Mouse (Mus musculus) left cerebral cortex, adult 2 months (tissue): ENCODE measurements around the gene Ect2l. TPM values are rescaled to one million over a fixed set of nuclear protein-coding genes. Genes with fewer than 3 reads are reported as not detected.
"Not testable (repeated sequence)": the region's sequence is repeated elsewhere in the genome, so short reads cannot be mapped to it uniquely, and the experiment has no call there.

Experiments
- DNase-seq, 2 experiments: peaks; one replicate each; pipeline ENCODE4 v3.0.0; 2021 to 2022; ENCODE audit warnings: low spot score in 2 of 2, mixed read lengths in 1 of 2; ENCODE audit errors: extremely low spot score in 1 of 2
- H3K27ac ChIP-seq: fragments of 200-600 bp; 2 replicates; pipeline ENCODE4 v1.8.1; 2022
- H3K4me3 ChIP-seq: fragments of 200-600 bp; 2 replicates; pipeline ENCODE4 v1.8.1; 2022
- CTCF ChIP-seq: fragments of 200-600 bp; IDR thresholded peaks from 2 replicates; pipeline ENCODE4 v1.8.1; 2022; ENCODE audit warnings: antibody characterized with exemption, mild to moderate bottlenecking, moderate library complexity
- intact Hi-C: fragments of 180-260 bp; cut with DNase I; formaldehyde crosslinking; loops from one replicate; pipeline ENCODE4 v1.15.1; 2025
- total RNA-seq, 2 experiments: library from RNA; stranded (reverse); gene quantifications; 2 replicates each; pipeline ENCODE4 v1.2.3; 2021

Ect2l gene
- total RNA-seq, 2 experiments from 2014 or later, result 0.11 to 0.63 TPM

GRCm38 (mm10) chr10:18188564-18188963 lies 22.1 kb downstream of the Ect2l start:
- no peak for DNase-seq
- Histone ChIP-seq H3K4me3 (no peak overlapping the region), H3K27ac (no peak overlapping the region)
- TF ChIP-seq CTCF, result no peak
- intact Hi-C loops, result no loop called here

- intact Hi-C loops, result no loop called here
- no peak for DNase-seq
- no peak overlapping the region for H3K4me3 ChIP-seq
- H3K27ac ChIP-seq, result no peak overlapping the region
- TF ChIP-seq CTCF, result no peak
Observed at GRCm38 (mm10) chr10:18182246-18182645, 28.4 kb downstream of the Ect2l start.

GRCm38 (mm10) chr10:18177304-18177703 lies 33.4 kb downstream of the Ect2l start:
- intact Hi-C loops, result no loop called here
- Histone ChIP-seq H3K27ac (no peak overlapping the region), H3K4me3 (no peak overlapping the region)
- no peak for TF ChIP-seq CTCF
- DNase-seq, result no peak

DNA sequence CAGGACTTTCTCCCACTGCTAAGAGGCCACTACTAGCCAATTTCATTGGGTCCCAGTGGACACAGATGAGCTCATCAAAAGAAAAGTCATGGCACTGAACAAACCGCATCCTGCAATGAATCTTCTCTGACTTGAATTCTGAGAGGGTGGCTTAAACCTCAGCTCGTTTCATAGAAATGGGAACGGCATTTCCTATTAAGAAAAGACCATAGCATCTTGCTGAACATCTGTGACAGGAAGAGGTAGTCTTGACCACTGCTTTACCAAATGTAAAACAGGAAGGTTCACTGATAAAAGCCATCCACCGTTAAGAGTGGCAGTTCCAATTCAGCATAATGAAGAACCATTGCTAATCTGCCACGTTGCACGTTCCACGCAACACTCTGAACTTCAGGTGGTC lies 34.0 kb downstream of the Ect2l start:
- intact Hi-C loops, result no loop called here
- H3K27ac ChIP-seq, result no peak overlapping the region
- TF ChIP-seq CTCF, result no peak
- no peak overlapping the region for H3K4me3 ChIP-seq
- DNase-seq, result no peak

DNA sequence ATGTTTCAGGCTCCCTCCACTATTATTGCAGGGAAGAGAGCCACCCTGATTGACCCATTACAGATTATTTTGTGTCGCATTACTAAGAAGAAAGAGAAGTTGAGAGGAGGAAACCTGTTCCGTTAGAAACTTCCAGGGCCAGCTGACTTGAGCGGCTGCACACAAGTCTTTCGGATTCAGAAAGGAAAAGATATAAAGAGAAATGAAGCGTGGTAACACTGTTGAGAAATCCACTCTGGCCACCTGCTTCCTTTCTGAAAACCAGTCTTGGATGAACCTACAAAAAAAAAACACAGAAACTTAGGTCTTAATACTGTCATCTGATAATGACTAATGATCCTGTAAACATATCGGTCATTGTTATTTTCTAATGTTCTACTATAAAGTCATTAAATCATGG lies 35.6 kb downstream of the Ect2l start:
- Histone ChIP-seq H3K27ac (no peak overlapping the region), H3K4me3 (no peak overlapping the region)
- intact Hi-C loops, result no loop called here
- no peak for TF ChIP-seq CTCF
- no peak for DNase-seq

DNA sequence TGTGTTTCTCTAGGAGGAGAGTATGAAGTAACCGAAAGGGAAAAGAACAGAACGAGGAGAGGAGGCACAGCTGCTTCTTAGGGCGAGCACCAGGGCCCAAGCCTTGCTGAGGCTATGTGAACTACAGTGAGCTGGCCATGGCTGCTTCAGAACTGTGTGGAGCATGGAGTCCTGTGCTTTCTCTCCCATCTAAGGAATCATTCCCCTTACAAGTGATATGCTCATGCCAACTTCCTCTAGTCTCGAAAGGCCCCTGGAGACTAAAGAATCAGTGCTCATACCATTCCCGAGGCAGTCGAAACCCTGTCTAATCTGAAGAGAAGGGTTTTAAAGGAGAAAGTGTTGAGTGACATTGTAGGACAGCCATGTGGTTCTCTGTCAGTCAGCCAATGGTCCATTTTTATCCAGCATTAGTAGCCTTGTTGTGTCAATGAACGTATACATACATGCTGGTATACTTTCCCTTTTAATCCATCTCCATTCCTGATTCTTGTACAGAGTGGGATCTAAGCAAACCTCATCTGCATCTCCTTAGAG lies 48.2 kb downstream of the Ect2l start:
- Histone ChIP-seq H3K4me3 (no peak overlapping the region), H3K27ac (no peak overlapping the region)
- DNase-seq, result no peak
- TF ChIP-seq CTCF, result no peak
- intact Hi-C loops, result no loop called here

DNA sequence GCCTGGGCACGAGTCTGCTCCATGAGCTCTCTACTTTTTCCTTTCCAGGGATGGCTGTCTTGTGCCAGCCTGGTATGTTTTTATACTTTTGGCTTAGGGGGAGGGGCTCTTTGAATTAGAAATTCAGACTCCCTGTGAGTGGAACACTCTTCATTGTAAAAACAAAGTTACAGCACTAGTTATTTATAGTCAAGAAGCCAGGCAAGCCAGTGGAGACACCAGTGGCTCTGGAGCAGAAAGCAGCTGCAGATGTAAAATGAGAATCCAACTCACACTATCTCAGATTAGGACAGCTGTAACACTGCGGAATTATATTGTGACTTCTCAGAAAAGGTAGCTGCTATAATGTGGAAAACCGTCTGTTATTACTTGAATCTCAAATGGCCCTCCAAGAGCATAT lies 63.5 kb downstream of the Ect2l start:
- Histone ChIP-seq H3K4me3 (no peak overlapping the region), H3K27ac (no peak overlapping the region)
- intact Hi-C loops, result no loop called here
- TF ChIP-seq CTCF, result no peak
- no peak for DNase-seq

DNA sequence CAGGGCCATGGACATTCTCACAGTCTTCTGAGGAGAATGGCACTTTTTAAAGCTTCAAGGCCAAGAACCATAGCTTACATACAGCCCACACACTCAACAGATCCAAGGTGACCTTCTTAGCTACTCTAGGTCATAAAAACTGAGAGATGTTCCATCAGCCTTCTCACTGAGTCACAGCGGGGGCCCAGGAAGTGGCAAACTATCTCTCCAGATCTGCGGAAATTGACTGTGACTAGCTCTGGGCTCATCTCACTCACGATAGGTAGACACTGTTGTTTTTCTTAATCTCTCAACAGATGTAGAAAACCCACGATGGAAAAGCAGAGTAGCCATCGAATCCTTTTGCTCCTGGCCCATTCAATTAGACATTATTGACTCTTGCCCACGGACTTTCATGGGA lies 68.5 kb downstream of the Ect2l start:
- Histone ChIP-seq H3K27ac (no peak overlapping the region), H3K4me3 (no peak overlapping the region)
- intact Hi-C loops, result no loop called here
- TF ChIP-seq CTCF, result no peak
- DNase-seq, result no peak

GRCm38 (mm10) chr10:18141389-18141788 lies 69.3 kb downstream of the Ect2l start:
- no peak for DNase-seq
- TF ChIP-seq CTCF, result no peak
- no peak overlapping the region for H3K4me3 ChIP-seq
- no peak overlapping the region for H3K27ac ChIP-seq
- intact Hi-C loops, result no loop called here

DNA sequence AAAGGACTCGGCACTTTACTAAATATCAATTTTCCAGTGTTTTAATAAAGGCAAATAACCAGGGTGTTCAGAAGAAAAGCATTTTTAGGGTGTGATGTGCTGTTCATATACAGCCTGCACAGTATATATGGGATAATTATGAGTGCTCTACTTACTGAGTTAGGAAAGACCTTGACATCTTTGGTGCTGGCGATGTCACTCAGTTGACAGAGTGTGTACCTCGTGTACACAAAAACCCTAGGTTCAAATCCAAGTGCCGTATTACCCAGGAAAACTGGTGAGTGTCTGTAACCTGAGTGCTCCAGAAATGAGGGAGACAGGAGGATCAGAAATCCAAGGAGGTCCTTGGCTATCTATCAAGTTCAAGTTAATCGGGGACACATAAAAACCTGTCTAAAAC lies 71.1 kb downstream of the Ect2l start:
- Histone ChIP-seq H3K4me3 (no peak overlapping the region), H3K27ac (no peak overlapping the region)
- intact Hi-C loops, result no loop called here
- no peak for DNase-seq
- no peak for TF ChIP-seq CTCF

DNA sequence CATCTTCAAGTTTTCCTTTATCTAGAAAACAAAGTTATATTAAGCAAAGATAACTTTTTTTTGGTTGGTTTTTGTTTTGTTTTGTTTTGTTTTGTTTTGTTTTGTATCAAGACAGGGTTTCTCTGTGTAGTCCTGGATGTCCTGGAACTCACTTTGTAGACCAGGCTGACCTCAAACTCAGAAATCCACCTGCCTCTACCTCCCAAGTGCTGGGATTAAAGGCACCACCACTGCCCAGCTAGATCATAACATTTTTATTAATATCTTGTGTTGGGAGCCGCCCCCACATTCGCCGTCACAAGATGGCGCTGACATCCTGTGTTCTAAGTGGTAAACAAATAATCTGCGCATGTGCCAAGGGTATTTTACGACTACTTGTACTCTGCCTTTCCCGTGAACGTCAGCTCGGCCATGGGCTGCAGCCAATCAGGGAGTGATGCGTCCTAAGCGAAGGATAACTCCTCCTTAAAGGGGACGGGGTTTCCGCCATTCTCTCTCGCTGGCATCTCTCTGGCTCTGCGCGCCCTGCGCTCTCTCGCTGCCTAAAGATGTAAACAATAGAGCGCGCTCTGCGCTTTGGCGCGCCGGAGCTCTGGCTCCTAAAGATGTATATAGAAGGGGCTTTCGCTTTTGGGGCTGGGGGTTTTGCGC lies 71.7 kb downstream of the Ect2l start:
- intact Hi-C loops, H3K4me3 ChIP-seq, DNase-seq, H3K27ac ChIP-seq: not testable (repeated sequence)

GRCm38 (mm10) chr10:18131666-18132650 lies 78.7 kb downstream of the Ect2l start:
- intact Hi-C loops, result no loop called here
- Histone ChIP-seq H3K4me3 (no peak overlapping the region), H3K27ac (no peak overlapping the region)
- no peak for DNase-seq
- no peak for TF ChIP-seq CTCF

DNA sequence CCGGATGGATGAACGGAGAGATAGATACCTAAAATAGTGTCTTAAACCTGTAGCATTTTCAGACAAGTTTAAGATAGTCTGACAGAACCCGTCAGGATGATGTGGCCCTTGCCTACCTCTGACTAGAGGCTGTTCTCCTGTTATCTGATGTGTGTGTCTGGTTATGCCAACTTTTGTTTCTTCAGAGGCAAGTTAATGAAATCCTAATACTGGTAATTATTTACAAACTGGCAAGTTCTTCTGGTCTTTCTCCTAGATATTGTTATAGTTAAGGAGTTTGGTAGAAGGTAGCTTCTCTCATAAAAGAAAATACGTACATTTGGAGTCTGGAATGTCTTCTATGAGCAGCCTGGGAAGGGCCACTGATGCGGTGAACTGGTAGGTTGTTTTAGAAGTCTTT lies 80.4 kb downstream of the Ect2l start:
- no peak overlapping the region for H3K27ac ChIP-seq
- TF ChIP-seq CTCF, result no peak
- intact Hi-C loops, result no loop called here
- no peak overlapping the region for H3K4me3 ChIP-seq
- no peak for DNase-seq
